Mouse (Mus musculus) small intestine, adult 2 months (tissue): ENCODE measurements around the gene Mgat4a. TPM values are rescaled to one million over a fixed set of nuclear protein-coding genes. Genes with fewer than 3 reads are reported as not detected.

Source experiments
- H3K27ac ChIP-seq: fragments of 200-500 bp; 2 replicates; pipeline ENCODE4 v1.5.1; 2012; ENCODE audit warnings: low read depth, low read length, control low read depth, inconsistent platforms; ENCODE audit not compliant: insufficient read depth
- H3K27me3 ChIP-seq: fragments of 200-500 bp; 2 replicates; pipeline ENCODE4 v1.6.1; 2012; ENCODE audit warnings: mild to moderate bottlenecking, moderate library complexity, low read length, inconsistent platforms; ENCODE audit not compliant: control insufficient read depth, insufficient read depth
- H3K36me3 ChIP-seq: fragments of 200-500 bp; 2 replicates; pipeline ENCODE4 v1.6.1; 2012; ENCODE audit warnings: mild to moderate bottlenecking, low read length, control low read depth, inconsistent platforms; ENCODE audit not compliant: control insufficient read depth, insufficient read depth
- H3K4me1 ChIP-seq: fragments of 200-500 bp; 2 replicates; pipeline ENCODE4 v1.6.1; 2012; ENCODE audit warnings: low read length, inconsistent platforms, mixed read lengths; ENCODE audit not compliant: control insufficient read depth, insufficient read depth, insufficient read length
- H3K4me3 ChIP-seq: fragments of 200-500 bp; 2 replicates; pipeline ENCODE4 v1.5.1; 2012; ENCODE audit warnings: low read depth, mild to moderate bottlenecking, control low read depth, inconsistent platforms, low read length, moderate library complexity
- CTCF ChIP-seq: fragments of 200-500 bp; IDR thresholded peaks from 2 replicates; pipeline ENCODE4 v1.5.1; 2012; ENCODE audit warnings: low read depth, mild to moderate bottlenecking, control low read depth, inconsistent platforms, low read length, moderate library complexity, mixed read lengths; ENCODE audit not compliant: insufficient replicate concordance, insufficient read length; ENCODE audit errors: extremely low read depth
- POLR2A ChIP-seq: fragments of 200-500 bp; IDR thresholded peaks from 2 replicates; pipeline ENCODE4 v1.6.1; 2012; ENCODE audit warnings: low read depth, mild to moderate bottlenecking, control low read depth, inconsistent platforms, low read length, moderate library complexity
- WGBS: fragments of 180-500 bp; shearing (Covaris S2); methylation state at CpG from one replicate; pipeline ENCODE4 v1.1.7; 2018; 5-methylcytosine and 5-hydroxymethylcytosine counted together
- polyA plus RNA-seq: library from polyadenylated mRNA; depleted of rRNA; stranded (reverse); fragments of >200 nt; gene quantifications from 2 replicates; pipeline ENCODE4 v1.2.3, GENCODE M21; 2012

Mgat4a gene
- polyA plus RNA-seq, 1 experiment = 53.3 TPM

DNA sequence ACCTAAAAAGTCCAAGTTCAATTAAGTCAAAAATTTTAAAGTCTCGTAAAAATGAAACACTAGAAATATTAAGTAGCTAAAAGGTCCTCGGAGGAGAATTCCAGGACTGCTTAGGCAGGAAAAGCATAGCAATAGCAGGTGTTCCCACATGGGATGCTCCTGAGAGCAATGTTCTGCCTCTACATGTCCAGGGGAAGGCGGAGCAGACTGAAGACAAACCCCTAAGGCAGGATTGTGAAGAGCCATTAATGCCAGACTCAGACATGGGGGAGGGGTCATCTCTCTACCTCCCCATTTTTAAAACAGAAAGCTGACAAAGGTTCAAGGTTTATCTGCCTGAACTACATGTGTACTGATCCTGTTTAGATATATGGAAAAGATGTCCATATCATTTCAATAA is 45.7 kb downstream of the Mgat4a start:
- 96% methylated on average over 3 of the region's 3 CpGs for WGBS
- Histone ChIP-seq H3K4me3 (no peak overlapping the region), H3K27me3 (no peaks in the 10 kb centered on the region), H3K4me1 (peaks cover 11% of the 10 kb centered on the region; the same call in 1 of the 2 replicates), H3K27ac (no peak overlapping the region), H3K36me3 (peaks cover 57% of the 10 kb centered on the region)
- TF ChIP-seq POLR2A = no peak
- no peak for TF ChIP-seq CTCF

DNA sequence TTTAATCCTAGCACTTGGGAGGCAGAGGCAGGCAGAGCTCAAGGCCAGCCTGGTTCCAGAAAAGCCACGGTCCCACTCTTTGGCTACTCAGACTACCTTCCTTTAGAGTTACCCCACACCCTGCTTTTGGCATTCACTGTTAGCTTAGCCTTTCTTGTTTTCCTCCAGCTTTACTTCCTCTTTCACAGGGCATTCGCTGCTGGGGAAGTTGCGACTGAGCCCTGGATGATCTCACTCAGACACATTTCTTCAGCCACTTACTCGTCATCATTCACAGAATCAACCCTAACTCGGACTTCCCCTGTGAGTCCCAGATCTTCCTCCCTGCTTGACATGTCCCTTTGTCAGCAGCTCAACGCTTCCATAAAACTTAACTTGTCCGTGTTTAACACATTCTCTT is 49.1 kb downstream of the Mgat4a start:
- 58% methylated on average over 7 of the region's 7 CpGs for WGBS
- Histone ChIP-seq H3K36me3 (peaks cover 69% of the 10 kb centered on the region), H3K4me1 (peaks cover 10% of the 10 kb centered on the region), H3K27me3 (no peaks in the 10 kb centered on the region), H3K27ac (peak overlapping the region; percentile 80), H3K4me3 (no peak overlapping the region)
- TF ChIP-seq POLR2A = no peak
- no peak for TF ChIP-seq CTCF

DNA sequence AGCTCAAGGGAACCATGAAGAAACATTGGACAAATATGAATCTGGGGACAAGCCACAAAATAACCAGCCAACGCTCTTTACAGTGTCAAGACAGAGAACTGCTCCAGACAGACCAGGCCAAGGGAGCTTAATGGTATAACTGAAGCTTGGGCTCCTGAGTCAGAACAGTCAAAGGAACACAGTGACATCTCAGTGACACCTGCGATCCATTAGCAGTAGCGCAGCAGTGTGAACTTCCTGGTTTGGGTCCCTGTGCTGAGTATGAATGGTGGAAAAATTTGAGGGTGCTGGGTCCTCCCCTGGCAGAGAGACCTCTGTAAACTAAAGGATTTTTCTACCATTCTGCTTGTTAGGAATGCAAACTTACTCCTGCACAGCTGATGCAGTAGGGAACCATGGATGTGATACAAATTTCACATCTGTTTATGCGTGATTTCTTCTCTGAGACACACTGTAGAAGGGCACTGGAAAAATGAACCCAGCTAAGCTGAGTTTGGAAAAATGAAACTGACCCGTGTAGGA is 50.1 kb downstream of the Mgat4a start:
- peak overlapping the region; percentile 2; the same call in 1 of the 2 replicates for H3K27ac ChIP-seq
- H3K4me3 ChIP-seq = no peak overlapping the region
- H3K27me3 ChIP-seq = no peaks in the 10 kb centered on the region
- peaks cover 9% of the 10 kb centered on the region for H3K4me1 ChIP-seq
- 78% methylated on average over 5 of the region's 5 CpGs for WGBS
- H3K36me3 ChIP-seq = peaks cover 68% of the 10 kb centered on the region
- TF ChIP-seq CTCF (no peak), POLR2A (no peak)

DNA sequence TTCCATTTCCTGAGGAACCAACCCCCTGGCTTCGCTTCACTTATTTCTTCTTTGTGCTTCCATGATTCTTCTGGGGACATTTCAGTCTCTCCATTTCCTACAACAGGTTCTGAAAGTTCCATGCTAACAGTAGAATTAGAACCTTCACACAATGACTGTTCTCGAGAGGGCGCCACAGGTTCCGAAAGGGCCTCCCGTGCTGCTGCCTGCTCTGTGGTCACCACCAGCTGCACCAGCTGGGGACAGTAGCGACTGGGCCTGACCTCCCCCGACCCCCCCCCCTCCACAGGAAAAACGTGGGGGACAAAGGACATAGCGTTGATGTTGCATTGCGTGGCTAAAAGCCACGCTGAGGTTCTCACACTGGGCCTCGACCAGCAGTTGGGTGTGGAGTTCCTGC is 52.3 kb downstream of the Mgat4a start:
- Histone ChIP-seq H3K36me3 (peaks cover 76% of the 10 kb centered on the region), H3K27me3 (no peaks in the 10 kb centered on the region), H3K4me3 (no peak overlapping the region), H3K27ac (no peak overlapping the region), H3K4me1 (peaks cover 9% of the 10 kb centered on the region)
- TF ChIP-seq POLR2A = no peak
- no peak for TF ChIP-seq CTCF
- WGBS = 82% methylated on average over 12 of the region's 12 CpGs

DNA sequence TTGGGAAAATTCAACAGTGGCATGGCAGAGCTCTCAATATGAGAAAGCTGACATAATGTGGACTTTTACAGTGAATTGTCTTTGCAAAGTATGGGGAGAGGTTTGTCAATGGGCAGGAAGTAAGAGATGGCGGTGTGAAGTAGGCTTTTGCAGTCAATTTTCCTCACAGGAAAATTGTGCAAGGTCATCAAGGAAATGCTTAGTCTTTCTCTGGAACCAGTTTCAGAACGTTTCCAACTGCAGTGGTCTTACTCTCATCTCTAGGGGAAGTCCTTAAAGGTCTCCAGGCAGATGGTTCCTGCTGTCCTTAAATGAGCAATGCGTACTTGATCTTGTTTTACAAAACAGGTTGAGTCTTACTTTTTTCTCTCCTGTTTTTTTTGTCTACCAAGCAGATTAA is 53.8 kb downstream of the Mgat4a start:
- H3K4me1 ChIP-seq = peaks cover 9% of the 10 kb centered on the region
- peaks cover 73% of the 10 kb centered on the region for H3K36me3 ChIP-seq
- TF ChIP-seq POLR2A = no peak
- TF ChIP-seq CTCF = no peak
- 75% methylated on average over 3 of the region's 3 CpGs for WGBS
- no peak overlapping the region for H3K4me3 ChIP-seq
- H3K27me3 ChIP-seq = no peaks in the 10 kb centered on the region
- H3K27ac ChIP-seq = no peak overlapping the region

DNA sequence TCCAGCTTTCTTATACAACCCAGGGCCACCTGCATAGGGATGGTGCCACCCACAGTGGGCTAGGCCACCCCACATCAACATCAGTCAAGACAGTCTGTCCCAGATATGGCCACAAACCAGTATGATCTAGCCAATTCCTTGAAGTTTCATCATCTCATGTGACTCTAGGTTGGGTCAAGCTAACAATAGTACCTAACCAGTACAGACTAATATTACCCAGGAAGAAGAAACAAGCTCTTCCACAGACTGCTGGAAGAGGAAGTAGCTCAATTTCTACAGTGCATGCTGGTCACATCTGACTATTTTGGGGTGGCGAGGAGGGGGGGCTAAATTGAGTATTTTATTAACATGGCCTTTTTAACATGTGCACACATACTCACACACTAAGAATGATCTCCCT is 54.4 kb downstream of the Mgat4a start:
- Histone ChIP-seq H3K4me1 (peaks cover 10% of the 10 kb centered on the region), H3K27me3 (no peaks in the 10 kb centered on the region), H3K27ac (peak overlapping the region; percentile 58; the same call in 1 of the 2 replicates), H3K4me3 (no peak overlapping the region), H3K36me3 (peaks cover 73% of the 10 kb centered on the region)
- WGBS = 89% methylated on average over 1 of the region's 1 CpGs
- TF ChIP-seq CTCF = no peak
- TF ChIP-seq POLR2A = no peak

DNA sequence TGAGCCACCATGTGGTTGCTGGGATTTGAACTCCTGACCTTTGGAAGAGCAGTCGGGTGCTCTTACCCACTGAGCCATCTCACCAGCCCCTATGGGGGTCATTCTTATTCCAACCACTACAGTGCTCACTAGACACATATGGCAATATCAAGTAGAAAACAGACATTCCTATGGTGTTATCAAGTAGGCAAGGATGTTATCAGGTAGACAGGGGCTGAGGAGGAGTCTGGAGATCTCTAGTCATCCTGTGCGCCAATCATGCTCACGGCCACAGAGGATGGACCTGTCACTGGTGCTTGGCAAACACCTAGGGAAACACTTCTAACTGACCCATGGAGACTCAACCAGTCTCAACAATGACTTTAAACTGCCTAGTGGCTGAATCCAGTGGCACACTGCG is 56.2 kb downstream of the Mgat4a start:
- Histone ChIP-seq H3K4me3 (no peak overlapping the region), H3K36me3 (peaks cover 70% of the 10 kb centered on the region), H3K27ac (no peak overlapping the region), H3K27me3 (no peaks in the 10 kb centered on the region), H3K4me1 (peaks cover 10% of the 10 kb centered on the region)
- TF ChIP-seq CTCF (no peak), POLR2A (no peak)
- WGBS = 94% methylated on average over 4 of the region's 4 CpGs

DNA sequence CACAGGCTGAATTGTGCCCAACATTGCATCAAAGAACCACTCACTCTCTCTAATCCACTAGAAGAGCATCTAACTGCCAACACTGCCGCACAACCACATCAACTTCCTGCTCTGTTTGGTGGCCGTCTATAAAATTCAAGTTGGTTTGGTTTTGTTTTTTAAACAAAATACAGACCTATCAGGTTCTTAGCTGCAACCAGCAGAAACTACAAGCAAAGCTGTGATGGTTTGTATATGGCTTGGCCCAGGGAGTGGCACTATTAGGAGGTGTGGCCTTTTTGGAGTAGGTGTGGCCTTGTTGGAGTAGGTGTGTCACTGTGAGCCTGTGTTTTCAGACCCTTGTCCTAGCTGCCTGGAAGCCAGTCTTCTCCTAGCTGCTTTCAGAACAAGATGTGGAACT is 59.5 kb downstream of the Mgat4a start:
- Histone ChIP-seq H3K27me3 (no peaks in the 10 kb centered on the region), H3K27ac (no peak overlapping the region), H3K36me3 (peaks cover 59% of the 10 kb centered on the region), H3K4me3 (no peak overlapping the region), H3K4me1 (peaks cover 4% of the 10 kb centered on the region; the same call in 1 of the 2 replicates)
- TF ChIP-seq CTCF (no peak), POLR2A (no peak)
- 83% methylated on average over 2 of the region's 2 CpGs for WGBS
